Mouse (Mus musculus) skeletal muscle tissue, postnatal 0 days (tissue): ENCODE measurements around the gene Dnmt3c. TPM values are rescaled to one million over a fixed set of nuclear protein-coding genes. Genes with fewer than 3 reads are reported as not detected.

ENCODE experiments used
- polyA plus RNA-seq: library from polyadenylated mRNA; unstranded; fragments of >200 nt; fragmentation: Nextera tagmentation; extraction: Ambion mirVana; gene quantifications from 2 replicates; pipeline ENCODE4 v1.2.1, GENCODE M21; 2015

Dnmt3c gene
- polyA plus RNA-seq, result 0.18 and 0.44 TPM in 2 replicates

GRCm38 (mm10) chr2:153696352-153696751 lies at the start of gene Dnmt3c:
TSS of gene Dnmt3c (plus strand) at chr2:153696652.

GRCm38 (mm10) chr2:153649298-153650013 lies 47.0 kb upstream of the Dnmt3c start, which contains the start of gene Dnmt3b:
TSS of gene Dnmt3b (plus strand) at chr2:153649450.

GRCm38 (mm10) chr2:153740500-153741436 lies 44.3 kb downstream of the Dnmt3c start, which contains the start of gene Mapre1:
TSS of gene Mapre1 (plus strand) at chr2:153741274.

Other genes with a start within 250 kb of the Dnmt3c start
- not detected in 2 replicates for gene 4930404H24Rik, start 203.9 kb upstream of the Dnmt3c start, polyA plus RNA-seq
- 2.1 and 2.4 TPM in 2 replicates for gene Nol4l, start 166.7 kb upstream of the Dnmt3c start, polyA plus RNA-seq
- 37.8 and 47.2 TPM in 2 replicates for gene Commd7, start 63.9 kb upstream of the Dnmt3c start, polyA plus RNA-seq
- 1.7 and 2.3 TPM in 2 replicates for gene Dnmt3b, start 47.2 kb upstream of the Dnmt3c start, polyA plus RNA-seq
- 134 and 157 TPM in 2 replicates for gene Mapre1, start 44.6 kb downstream of the Dnmt3c start, polyA plus RNA-seq
- 0.02 TPM in 1 of 2 replicates, not detected in the other for gene Efcab8, start 83.3 kb downstream of the Dnmt3c start, polyA plus RNA-seq
- not detected in 2 replicates for gene Sun5, start 174.4 kb downstream of the Dnmt3c start, polyA plus RNA-seq
- not detected in 2 replicates for gene Bpifb2, start 178.4 kb downstream of the Dnmt3c start, polyA plus RNA-seq
- not detected in 2 replicates for gene Bpifb6, start 203.7 kb downstream of the Dnmt3c start, polyA plus RNA-seq
- not detected in 2 replicates for gene Bpifb3, start 221.6 kb downstream of the Dnmt3c start, polyA plus RNA-seq
- gene Bpifb4, start 241.6 kb downstream of the Dnmt3c start, polyA plus RNA-seq, result not detected in 2 replicates